Mouse (Mus musculus): ENCODE measurements around the gene Nxt1.

- TF ChIP-seq GATA1 (IDR thresholded peaks at IDR 0.05; ENCODE audit: borderline replicate concordance, low read length): no peak
- TF ChIP-seq FLI1 (IDR thresholded peaks at IDR 0.05; ENCODE audit: low read length): no peak
These were observed 29.6 kb upstream of the Nxt1 start for GRCm38 (mm10) chr2:148642610-148643370.

Measured in megakaryocyte, embryonic 14.5 days (primary cell).